Mouse (Mus musculus) MEL (cell line): ENCODE data around the gene Dlgap1. TPM values are rescaled to one million over a fixed set of nuclear protein-coding genes. Genes with fewer than 3 reads are reported as not detected.

Source experiments
- DNase-seq: peaks from one replicate; pipeline ENCODE4 v3.0.0; 2011; ENCODE audit warnings: low read depth, low spot score
- H3K27ac ChIP-seq: 2 replicates; pipeline ENCODE4 v1.5.1; 2012; ENCODE audit warnings: low read depth, mild to moderate bottlenecking, control low read depth, low read length, moderate library complexity; ENCODE audit not compliant: control insufficient read depth
- H3K27me3 ChIP-seq, 2 experiments: fragments of 150-350 bp in 1 of 2; sonication (generic) in 1 of 2; 2 replicates each; pipeline ENCODE4 v1.6.1; 2012; ENCODE audit warnings: low read length in 2 of 2, mild to moderate bottlenecking in 2 of 2, improper control_type of control experiment in 1 of 2, moderate library complexity in 1 of 2; ENCODE audit not compliant: insufficient read depth in 2 of 2, control insufficient read depth in 1 of 2
- H3K36me3 ChIP-seq, 2 experiments: 2 replicates each; pipeline ENCODE4 v1.6.1; 2012 to 2014; ENCODE audit warnings: low read length in 2 of 2, improper control_type of control experiment in 1 of 2, inconsistent platforms in 1 of 2, mild to moderate bottlenecking in 1 of 2; ENCODE audit not compliant: insufficient read depth in 2 of 2, control insufficient read depth in 1 of 2
- H3K4me1 ChIP-seq, 2 experiments: fragments of 150-350 bp in 1 of 2; sonication (generic) in 1 of 2; 2 replicates each; pipeline ENCODE4 v1.6.1; 2012; ENCODE audit warnings: low read length in 2 of 2, improper control_type of control experiment in 1 of 2, mild to moderate bottlenecking in 1 of 2; ENCODE audit not compliant: insufficient read depth in 2 of 2, control insufficient read depth in 1 of 2
- H3K4me3 ChIP-seq, 2 experiments: fragments of 150-350 bp in 1 of 2; sonication (generic) in 1 of 2; 2 replicates each; pipeline ENCODE4 v1.5.1; 2012; ENCODE audit warnings: low read depth in 2 of 2, low read length in 2 of 2, mild to moderate bottlenecking in 2 of 2, moderate library complexity in 2 of 2, control low read depth in 1 of 2, improper control_type of control experiment in 1 of 2; ENCODE audit not compliant: control insufficient read depth in 1 of 2, insufficient read depth in 1 of 2
- H3K79me2 ChIP-seq: 2 replicates; pipeline ENCODE4 v1.6.1; 2012; ENCODE audit warnings: mild to moderate bottlenecking, low read length, moderate library complexity; ENCODE audit not compliant: control insufficient read depth, poor library complexity, insufficient read depth
- H3K9ac ChIP-seq: 2 replicates; pipeline ENCODE4 v1.6.1; 2012; ENCODE audit warnings: low read depth, mild to moderate bottlenecking, control low read depth, low read length, moderate library complexity; ENCODE audit not compliant: control insufficient read depth, poor library complexity, severe bottlenecking
- H3K9me3 ChIP-seq: fragments of 150-350 bp; sonication (generic); replicated peaks from 2 replicates; pipeline ENCODE4 v1.6.1; 2012; ENCODE audit warnings: mild to moderate bottlenecking, low read length, improper control_type of control experiment, moderate library complexity; ENCODE audit not compliant: insufficient read depth
- CHD1 ChIP-seq: IDR thresholded peaks from 2 replicates; pipeline ENCODE4 v1.6.1; 2012; ENCODE audit warnings: low read depth, mild to moderate bottlenecking, inconsistent platforms, low read length, improper control_type of control experiment
- CTCF ChIP-seq, 3 experiments: IDR thresholded peaks in 2 of 3; conservative IDR thresholded peaks in 1 of 3; 2 replicates each; pipeline ENCODE4 v1.5.1; 2011 to 2012; ENCODE audit warnings: low read length in 3 of 3, low read depth in 2 of 3, mild to moderate bottlenecking in 2 of 3, improper control_type of control experiment in 1 of 3, inconsistent platforms in 1 of 3, mixed read lengths in 1 of 3, moderate library complexity in 1 of 3; ENCODE audit not compliant: control insufficient read depth in 1 of 3, insufficient read depth in 1 of 3, poor library complexity in 1 of 3, severe bottlenecking in 1 of 3
- ELF1 ChIP-seq: IDR thresholded peaks from 2 replicates; pipeline ENCODE4 v1.6.1; 2014; ENCODE audit warnings: low read depth, mild to moderate bottlenecking, inconsistent platforms, low read length, improper control_type of control experiment, moderate library complexity
- EP300 ChIP-seq, 2 experiments: IDR thresholded peaks; 2 replicates each; pipeline ENCODE4 v1.6.1; 2011; ENCODE audit warnings: improper control_type of control experiment in 2 of 2, low read length in 2 of 2, low read depth in 1 of 2, mild to moderate bottlenecking in 1 of 2
- MAFK ChIP-seq: IDR thresholded peaks from 2 replicates; pipeline ENCODE4 v1.6.1; 2011; ENCODE audit warnings: low read depth, mild to moderate bottlenecking, low read length, improper control_type of control experiment, borderline replicate concordance
- MAZ ChIP-seq: IDR thresholded peaks from 2 replicates; pipeline ENCODE4 v1.6.1; 2012; ENCODE audit warnings: low read depth, mild to moderate bottlenecking, inconsistent platforms, low read length, improper control_type of control experiment
- NRF1 ChIP-seq: IDR thresholded peaks from 2 replicates; pipeline ENCODE4 v1.6.1; 2014; ENCODE audit warnings: low read depth, mild to moderate bottlenecking, inconsistent platforms, low read length, improper control_type of control experiment, moderate library complexity; ENCODE audit not compliant: poor library complexity, insufficient read depth, severe bottlenecking
- POLR2AphosphoS2 ChIP-seq: IDR thresholded peaks from 2 replicates; pipeline ENCODE4 v1.6.1; 2011; ENCODE audit warnings: low read length, improper control_type of control experiment
- POLR2AphosphoS5 ChIP-seq: IDR thresholded peaks from 2 replicates; pipeline ENCODE4 v1.6.1; 2012; ENCODE audit warnings: low read depth, borderline replicate concordance, mild to moderate bottlenecking, inconsistent platforms, low read length, moderate library complexity, mixed read lengths
- TAL1 ChIP-seq: IDR thresholded peaks from 2 replicates; pipeline ENCODE4 v1.6.1; 2012; ENCODE audit warnings: mild to moderate bottlenecking, inconsistent platforms, low read length, moderate library complexity, mixed read lengths
- TBP ChIP-seq: IDR thresholded peaks from 2 replicates; pipeline ENCODE4 v1.8.0; 2011; ENCODE audit warnings: low read depth, low read length, improper control_type of control experiment
- TCF12 ChIP-seq: IDR thresholded peaks from 2 replicates; pipeline ENCODE4 v1.6.1; 2014; ENCODE audit warnings: low read depth, mild to moderate bottlenecking, inconsistent platforms, low read length, improper control_type of control experiment, moderate library complexity
- UBTF ChIP-seq: IDR thresholded peaks from 2 replicates; pipeline ENCODE4 v1.6.1; 2012; ENCODE audit warnings: low read depth, mild to moderate bottlenecking, inconsistent platforms, low read length, improper control_type of control experiment, moderate library complexity, borderline replicate concordance; ENCODE audit not compliant: insufficient read depth
- USF2 ChIP-seq, 2 experiments: IDR thresholded peaks; 2 replicates each; pipeline ENCODE4 v1.6.1; 2011 to 2012; ENCODE audit warnings: improper control_type of control experiment in 2 of 2, low read length in 2 of 2, borderline replicate concordance in 1 of 2, inconsistent platforms in 1 of 2, low read depth in 1 of 2, mild to moderate bottlenecking in 1 of 2; ENCODE audit not compliant: insufficient read depth in 1 of 2
- ZC3H11A ChIP-seq: IDR thresholded peaks from 2 replicates; pipeline ENCODE4 v1.6.1; 2012; ENCODE audit warnings: low read depth, mild to moderate bottlenecking, inconsistent platforms, low read length, improper control_type of control experiment
- ZMIZ1 ChIP-seq: IDR thresholded peaks from 2 replicates; pipeline ENCODE4 v1.6.1; 2012; ENCODE audit warnings: low read depth, mild to moderate bottlenecking, inconsistent platforms, low read length, improper control_type of control experiment, moderate library complexity
- polyA plus RNA-seq, 2 experiments: library from polyadenylated mRNA; stranded (reverse) in 1 of 2; unstranded in 1 of 2; fragments of >175 nt in 1 of 2; fragments of >200 nt in 1 of 2; gene quantifications; 2 replicates each; pipeline versions ENCODE4 v1.2.1 to v1.2.4; 2012; ENCODE audit warnings: low replicate concordance in 2 of 2, low read depth in 1 of 2; ENCODE audit not compliant: insufficient read length in 2 of 2, insufficient read depth in 1 of 2, missing spikeins in 1 of 2
- total RNA-seq: library from RNA; depleted of rRNA; stranded (reverse); fragments of 300-350 nt; gene quantifications from 2 replicates; pipeline ENCODE4 v1.2.3, GENCODE M21; 2012

Gene Dlgap1
- total and polyA plus RNA-seq, 3 experiments = 0.06 TPM; not detected in 2

GRCm38 (mm10) chr17:70751161-70751651, 782.3 kb downstream of the Dlgap1 start:
- Histone ChIP-seq H3K4me3 (no peak overlapping the region), H3K27ac (no peak overlapping the region), H3K9me3 (no peaks in the 10 kb centered on the region), H3K36me3 (peaks cover 0 to 17% of the 10 kb centered on the region in 2 experiments; a peak in 2 of 4 replicates), H3K9ac (no peak overlapping the region), H3K79me2 (no peaks in the 10 kb centered on the region), H3K4me1 (peaks cover 3 to 18% of the 10 kb centered on the region in 2 experiments; a peak in 3 of 4 replicates), H3K27me3 (no peaks in the 10 kb centered on the region)
- TF ChIP-seq ELF1 (no peak), TBP (no peak), ZC3H11A (no peak), TCF12 (no peak), EP300 (IDR thresholded peaks at IDR 0.05; ENCODE audit: low read depth in 1 of 2, low read length in 2 of 2) (no peak), TAL1 (no peak)
- DNase-seq = no peak

DNA sequence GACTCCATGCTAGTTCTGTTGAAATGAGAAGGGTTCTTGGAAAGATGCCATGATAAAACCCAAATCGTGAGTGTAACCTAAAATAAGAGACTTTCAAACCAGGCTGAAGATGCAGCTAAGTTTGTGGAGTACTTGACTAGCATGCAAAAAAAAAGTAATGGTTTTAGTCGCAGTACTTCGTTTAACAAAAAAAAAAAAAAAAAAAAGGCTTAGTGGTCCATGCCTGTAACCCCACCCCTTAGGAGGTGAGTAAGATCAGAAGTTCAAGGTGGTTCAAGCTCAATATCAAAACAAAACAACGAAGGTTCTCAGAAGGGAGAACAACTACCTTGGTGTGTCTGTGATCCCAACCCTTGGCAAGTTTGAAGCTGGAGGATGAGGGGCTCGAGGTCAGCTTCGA, 782.8 kb downstream of the Dlgap1 start:
- Histone ChIP-seq H3K36me3 (peaks cover 0 to 17% of the 10 kb centered on the region in 2 experiments; a peak in 2 of 4 replicates), H3K4me1 (peaks cover 3 to 18% of the 10 kb centered on the region in 2 experiments; a peak in 3 of 4 replicates), H3K27me3 (no peaks in the 10 kb centered on the region), H3K9ac (no peak overlapping the region), H3K4me3 (no peak overlapping the region), H3K27ac (no peak overlapping the region), H3K79me2 (no peaks in the 10 kb centered on the region), H3K9me3 (no peaks in the 10 kb centered on the region)
- no peak for DNase-seq
- no peak for TF ChIP-seq TBP
- no peak for TF ChIP-seq ZC3H11A
- no peak for TF ChIP-seq NRF1
- no peak for TF ChIP-seq POLR2AphosphoS2
- TF ChIP-seq CHD1 = no peak
- TF ChIP-seq CTCF (IDR thresholded peaks at IDR 0.05 in 2 of 3, conservative IDR thresholded peaks at IDR 0.05 in 1 of 3; ENCODE audit: control insufficient read depth in 1 of 3, insufficient read depth in 1 of 3, low read depth in 2 of 3, low read length in 3 of 3, poor library complexity in 1 of 3, severe bottlenecking in 1 of 3) = no peak
- no peak for TF ChIP-seq ZMIZ1
- TF ChIP-seq POLR2AphosphoS5 = no peak
- TF ChIP-seq TCF12 = no peak
- no peak for TF ChIP-seq MAFK
- no peak for TF ChIP-seq TAL1
- TF ChIP-seq USF2 (IDR thresholded peaks at IDR 0.05; ENCODE audit: borderline replicate concordance in 1 of 2, insufficient read depth in 1 of 2, low read depth in 1 of 2, low read length in 2 of 2) = no peak
- TF ChIP-seq UBTF = no peak
- no peak for TF ChIP-seq MAZ
